ENCODE assay signal across 26 mouse cellular contexts in genomic region chr16:44676357-44676756, GRCm38 (mm10). TPM values are rescaled to one million over a fixed set of nuclear protein-coding genes. Genes with fewer than 3 reads are reported as not detected.
DNase-seq lines count a peak whose midpoint lies in the region; ATAC-seq lines count a peak whose summit lies in the region.
"Had no signal": no experiment of that assay in that cellular context is flagged by ENCODE, and none has a peak within 500 bp of the region (broad histone marks: within the 10 kb centered on the region; RNA-seq: fewer than 3 reads in every experiment).

No protein-coding gene starts in this region.

- 97% methylated on average over 2 of the region's 2 CpGs for WGBS in hindbrain, embryonic 10.5 days
- WGBS in hindbrain, embryonic 11.5 days = 93% methylated on average over 2 of the region's 2 CpGs
- 72% methylated on average over 2 of the region's 2 CpGs for WGBS in embryonic facial prominence, embryonic 15.5 days
- WGBS in limb, embryonic 12.5 days = 87% methylated on average over 2 of the region's 2 CpGs

- H3K4me2 ChIP-seq in hindbrain, embryonic 11.5 days (replicated peaks; ENCODE audit: low read depth, low read length) = no peak overlapping the region
- H3K4me2 ChIP-seq in embryonic facial prominence, embryonic 15.5 days (replicated peaks) = no peak overlapping the region
- no peak overlapping the region for H3K4me2 ChIP-seq in limb, embryonic 12.5 days
- H3K4me2 ChIP-seq: heart, embryonic 15.5 days; hindbrain, embryonic 15.5 days; liver, embryonic 13.5 days; lung, embryonic 14.5 days had no signal

- no peak for DNase-seq in hindbrain, embryonic 10.5 days (ENCODE audit: low spot score)
- no peak for DNase-seq in hindbrain, embryonic 11.5 days (ENCODE audit: low spot score)
- DNase-seq in kidney, adult 9 months = no peak
- DNase-seq in embryo, embryonic 9.5 days (ENCODE audit: extremely low spot score) = no peak
- DNase-seq in c-Kit-positive CD71-positive TER-119-positive erythroid progenitor cells, embryonic 14.5 days (ENCODE audit: low spot score) = no peak
- DNase-seq: adrenal gland, adult 2 months; B cell, adult 2 months; cerebellum, adult 2 months; cerebellum, postnatal 36 days; embryo, embryonic 11 days; gastrocnemius, postnatal 25 days; heart, postnatal 36 days; kidney, adult 2 months; kidney, postnatal 10 days; left cerebral cortex, postnatal 4 days; liver, embryonic 13.5 days; lung, embryonic 14.5 days; midbrain, embryonic 14.5 days; thymus, postnatal 14 days had no signal

- H3K9me3 ChIP-seq in hindbrain, embryonic 10.5 days = no peaks in the 10 kb centered on the region
- H3K9me3 ChIP-seq in hindbrain, embryonic 11.5 days (ENCODE audit: control insufficient read depth, low read length) = no peaks in the 10 kb centered on the region
- H3K9me3 ChIP-seq in embryonic facial prominence, embryonic 15.5 days (replicated peaks) = no peaks in the 10 kb centered on the region
- no peaks in the 10 kb centered on the region for H3K9me3 ChIP-seq in limb, embryonic 12.5 days
- H3K9me3 ChIP-seq: heart, embryonic 15.5 days; hindbrain, embryonic 15.5 days; liver, embryonic 13.5 days; megakaryocyte, embryonic 14.5 days had no signal

- H3K27ac ChIP-seq in hindbrain, embryonic 10.5 days = peak overlapping the region; percentile 72
- H3K27ac ChIP-seq in hindbrain, embryonic 11.5 days (ENCODE audit: low read depth, low read length) = no peak overlapping the region
- H3K27ac ChIP-seq in embryonic facial prominence, embryonic 15.5 days (replicated peaks) = peak overlapping the region; percentile 76
- peak overlapping the region; percentile 51; the same call in 1 of the 2 replicates for H3K27ac ChIP-seq in limb, embryonic 12.5 days
- H3K27ac ChIP-seq: heart, embryonic 15.5 days; hindbrain, embryonic 15.5 days; liver, embryonic 13.5 days had no signal

- H3K9ac ChIP-seq in hindbrain, embryonic 11.5 days (ENCODE audit: low read depth, low read length) = no peak overlapping the region
- no peak overlapping the region for H3K9ac ChIP-seq in embryonic facial prominence, embryonic 15.5 days
- H3K9ac ChIP-seq in limb, embryonic 12.5 days (replicated peaks) = no peak overlapping the region
- H3K9ac ChIP-seq: heart, embryonic 15.5 days; hindbrain, embryonic 15.5 days; liver, embryonic 13.5 days; lung, embryonic 14.5 days had no signal

- H3K36me3 ChIP-seq in hindbrain, embryonic 10.5 days = no peaks in the 10 kb centered on the region
- H3K36me3 ChIP-seq in hindbrain, embryonic 11.5 days (ENCODE audit: control insufficient read depth, insufficient read depth, low read length) = no peaks in the 10 kb centered on the region
- no peaks in the 10 kb centered on the region for H3K36me3 ChIP-seq in embryonic facial prominence, embryonic 15.5 days
- H3K36me3 ChIP-seq in limb, embryonic 12.5 days = no peaks in the 10 kb centered on the region
- H3K36me3 ChIP-seq: heart, embryonic 15.5 days; hindbrain, embryonic 15.5 days; liver, embryonic 13.5 days had no signal

- H3K27me3 ChIP-seq in hindbrain, embryonic 10.5 days (ENCODE audit: insufficient read depth, poor library complexity, severe bottlenecking) = peaks cover 8% of the 10 kb centered on the region; the same call in 1 of the 2 replicates
- H3K27me3 ChIP-seq in hindbrain, embryonic 11.5 days (ENCODE audit: control insufficient read depth, insufficient read depth, low read length) = no peaks in the 10 kb centered on the region
- H3K27me3 ChIP-seq in embryonic facial prominence, embryonic 15.5 days = no peaks in the 10 kb centered on the region
- no peaks in the 10 kb centered on the region for H3K27me3 ChIP-seq in limb, embryonic 12.5 days
- H3K27me3 ChIP-seq: heart, embryonic 15.5 days had no signal

- H3K4me1 ChIP-seq in hindbrain, embryonic 10.5 days (replicated peaks) = peaks cover 73% of the 10 kb centered on the region
- peaks cover 4% of the 10 kb centered on the region for H3K4me1 ChIP-seq in hindbrain, embryonic 11.5 days (replicated peaks; ENCODE audit: control insufficient read depth, insufficient read depth, low read length)
- H3K4me1 ChIP-seq in embryonic facial prominence, embryonic 15.5 days = peaks cover 46% of the 10 kb centered on the region
- peaks cover 47% of the 10 kb centered on the region for H3K4me1 ChIP-seq in limb, embryonic 12.5 days (replicated peaks)
- H3K4me1 ChIP-seq: liver, embryonic 13.5 days had no signal

- H3K4me3 ChIP-seq in hindbrain, embryonic 10.5 days = no peak overlapping the region
- no peak overlapping the region for H3K4me3 ChIP-seq in hindbrain, embryonic 11.5 days (ENCODE audit: low read depth, low read length)
- H3K4me3 ChIP-seq in embryonic facial prominence, embryonic 15.5 days (replicated peaks) = no peak overlapping the region
- no peak overlapping the region for H3K4me3 ChIP-seq in limb, embryonic 12.5 days (replicated peaks)
- H3K4me3 ChIP-seq: heart, embryonic 15.5 days; hindbrain, embryonic 15.5 days; liver, embryonic 13.5 days; megakaryocyte, embryonic 14.5 days; myocyte had no signal

- no peak for ATAC-seq in hindbrain, embryonic 11.5 days (ENCODE audit: low FRiP score)
- peak; percentile 40; the same call in 1 of the 2 replicates for ATAC-seq in embryonic facial prominence, embryonic 15.5 days (ENCODE audit: insufficient number of reproducible peaks, low FRiP score, low TSS enrichment, low read depth)
- no peak for ATAC-seq in limb, embryonic 12.5 days (ENCODE audit: insufficient number of reproducible peaks, insufficient read depth, low FRiP score, low TSS enrichment, low read depth)
- ATAC-seq: forebrain, embryonic 16.5 days had no signal

RNA-seq across cellular contexts. Expression of gene Nepro, which starts 47.7 kb away (rescaled TPM):
- 8.8 and 14.9 TPM in 2 replicates for polyA plus RNA-seq in hindbrain, embryonic 10.5 days (2016; fragmentation: Nextera tagmentation; extraction: Ambion mirVana)
- polyA plus RNA-seq in hindbrain, embryonic 11.5 days (2014; fragmentation: Nextera tagmentation; extraction: Ambion mirVana) = 10.6 and 13.1 TPM in 2 replicates
- polyA plus RNA-seq in embryonic facial prominence, embryonic 15.5 days (2015; fragmentation: Nextera tagmentation; extraction: Ambion mirVana) = 7.3 and 7.9 TPM in 2 replicates
- polyA plus RNA-seq in limb, embryonic 12.5 days (2016; fragmentation: Nextera tagmentation; extraction: Ambion mirVana) = 11.7 and 12.8 TPM in 2 replicates
